Mouse (Mus musculus) hindbrain, embryonic 16.5 days (tissue): ENCODE data around the gene Rps23. TPM values are rescaled to one million over a fixed set of nuclear protein-coding genes. Genes with fewer than 3 reads are reported as not detected.
"Not testable (repeated sequence)": the region's sequence is repeated elsewhere in the genome, so short reads cannot be mapped to it uniquely, and the experiment has no call there.

ENCODE experiments used
- ATAC-seq: fragments of 200-750 bp; cut with Nextera tagmentation; 2 replicates; pipeline ENCODE4 v1.8.0; 2017; ENCODE audit warnings: moderate TSS enrichment, moderate library complexity
- H3K27ac ChIP-seq: fragments of 300-500 bp; sonication (generic); 2 replicates; pipeline ENCODE4 v1.5.1; 2014; ENCODE audit warnings: low read depth, mild to moderate bottlenecking, control low read depth, low read length, moderate library complexity
- H3K27me3 ChIP-seq: fragments of 300-500 bp; sonication (generic); replicated peaks from 2 replicates; pipeline ENCODE4 v1.6.1; 2014; ENCODE audit warnings: low read length; ENCODE audit not compliant: control insufficient read depth, insufficient read depth
- H3K36me3 ChIP-seq: fragments of 300-500 bp; sonication (generic); 2 replicates; pipeline ENCODE4 v1.6.1; 2014; ENCODE audit warnings: mild to moderate bottlenecking, low read length, moderate library complexity, mixed read lengths; ENCODE audit not compliant: control insufficient read depth, insufficient read depth
- H3K4me1 ChIP-seq: fragments of 300-500 bp; sonication (generic); 2 replicates; pipeline ENCODE4 v1.6.1; 2014; ENCODE audit warnings: low read depth, low read length; ENCODE audit not compliant: control insufficient read depth, insufficient read depth
- H3K4me2 ChIP-seq: fragments of 300-500 bp; sonication (generic); 2 replicates; pipeline ENCODE4 v1.6.1; 2014; ENCODE audit warnings: mild to moderate bottlenecking, low read length, control low read depth, moderate library complexity
- H3K4me3 ChIP-seq: fragments of 300-500 bp; sonication (generic); 2 replicates; pipeline ENCODE4 v1.5.1; 2014; ENCODE audit warnings: mild to moderate bottlenecking, low read length, control low read depth, moderate library complexity
- H3K9ac ChIP-seq: fragments of 300-500 bp; sonication (generic); 2 replicates; pipeline ENCODE4 v1.6.1; 2014; ENCODE audit warnings: low read depth, mild to moderate bottlenecking, control low read depth, low read length, moderate library complexity
- H3K9me3 ChIP-seq: fragments of 300-500 bp; sonication (generic); 2 replicates; pipeline ENCODE4 v1.6.1; 2014; ENCODE audit warnings: mild to moderate bottlenecking, low read length, moderate library complexity; ENCODE audit not compliant: control insufficient read depth
- WGBS: fragments of 180-500 bp; shearing (Covaris S2); extraction: QIAGEN DNeasy Blood & Tissue Kit; methylation state at CpG from one replicate; pipeline ENCODE4 v1.1.7; 2014; 5-methylcytosine and 5-hydroxymethylcytosine counted together
- polyA plus RNA-seq: library from polyadenylated mRNA; unstranded; fragments of >200 nt; fragmentation: Nextera tagmentation; extraction: Ambion mirVana; gene quantifications from 2 replicates; pipeline ENCODE4 v1.2.1, GENCODE M21; 2015

Rps23 gene
- polyA plus RNA-seq, 1 experiment from 2014 or later = 85.6 TPM

DNA sequence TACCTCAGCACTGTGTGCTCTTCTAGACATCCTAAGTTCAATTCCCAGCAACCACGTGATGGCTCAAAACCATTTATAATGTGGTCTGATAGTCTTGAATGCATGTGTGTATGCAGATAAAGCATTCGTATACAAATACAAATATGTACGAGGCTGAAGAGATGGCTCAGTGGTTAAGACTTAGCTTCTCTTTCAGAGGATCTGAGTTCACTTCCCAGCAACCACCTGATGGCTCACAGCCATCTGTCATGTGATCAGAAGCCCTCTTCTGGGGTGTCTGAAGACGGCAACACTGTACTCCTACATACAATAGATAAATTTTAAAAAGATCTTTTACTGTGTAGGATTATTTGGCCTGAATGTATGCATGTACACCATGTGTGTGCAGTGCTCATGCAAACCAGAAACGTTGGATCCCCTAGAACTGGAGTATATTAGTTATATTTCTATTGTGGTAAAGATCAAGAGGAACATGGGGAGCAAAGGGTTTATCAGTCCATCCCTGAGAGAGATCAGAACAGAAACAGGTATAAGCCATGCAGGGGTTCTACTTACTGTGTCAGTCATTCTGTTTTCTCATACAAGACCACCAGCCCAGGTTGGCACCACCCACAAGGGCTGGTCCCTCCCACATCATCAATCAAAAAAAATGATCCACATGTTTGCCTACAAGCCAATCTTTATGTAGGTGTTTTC lies 4.3 kb downstream of the Rps23 start:
- Histone ChIP-seq H3K27ac (no peak overlapping the region), H3K4me3 (no peak overlapping the region), H3K36me3 (peaks cover 22% of the 10 kb centered on the region), H3K27me3 (no peaks in the 10 kb centered on the region), H3K9me3 (no peaks in the 10 kb centered on the region), H3K4me2 (no peak overlapping the region), H3K4me1 (peaks cover 6% of the 10 kb centered on the region), H3K9ac (no peak overlapping the region)
- no peak for ATAC-seq
- WGBS = 81% methylated on average over 5 of the region's 5 CpGs

DNA sequence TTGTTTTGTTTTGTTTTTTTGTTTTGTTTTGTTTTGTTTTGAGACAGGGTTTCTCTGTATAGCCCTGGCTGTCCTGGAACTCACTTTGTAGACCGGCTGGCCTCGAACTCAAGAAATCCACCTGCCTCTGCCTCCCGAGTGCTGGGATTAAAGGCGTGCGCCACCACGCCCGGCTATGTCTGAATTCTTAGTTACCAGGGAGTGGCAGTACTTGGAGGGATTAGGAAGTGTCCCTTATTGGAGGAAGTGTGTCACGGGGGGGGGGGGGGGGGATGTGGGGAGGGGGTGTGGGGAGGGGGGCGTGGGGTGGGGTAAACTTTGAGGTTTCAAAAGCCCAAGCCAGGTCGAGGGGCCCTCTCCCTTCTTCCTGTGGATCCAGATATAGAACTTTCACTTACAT lies 5.5 kb downstream of the Rps23 start:
- not testable (repeated sequence) for H3K9ac ChIP-seq, ATAC-seq, H3K4me2 ChIP-seq, H3K27me3 ChIP-seq, H3K4me3 ChIP-seq, H3K9me3 ChIP-seq, H3K4me1 ChIP-seq, H3K27ac ChIP-seq
- whole genome bisulfite sequencing = 89% methylated on average over 9 of the region's 10 CpGs
- H3K36me3 ChIP-seq = peaks cover 22% of the 10 kb centered on the region

DNA sequence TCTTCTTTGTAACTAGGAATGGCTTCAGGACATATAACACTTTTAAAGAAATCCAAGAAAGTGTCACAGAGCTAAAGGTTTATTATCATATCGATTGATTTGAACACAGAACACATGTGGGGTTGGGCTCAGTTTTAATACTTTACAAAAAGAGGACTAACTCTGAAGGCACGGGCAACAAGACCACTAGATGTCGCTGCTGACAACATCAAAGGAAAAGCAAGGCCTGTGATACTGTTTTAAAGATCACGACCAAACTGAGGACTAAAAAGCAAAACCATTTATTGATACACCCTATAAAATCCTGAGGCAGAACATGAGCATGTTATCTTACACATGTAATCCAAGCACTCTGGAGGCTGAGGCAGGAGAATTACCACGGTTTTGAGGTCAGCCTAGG lies 7.1 kb downstream of the Rps23 start:
- Histone ChIP-seq H3K27me3 (no peaks in the 10 kb centered on the region), H3K9me3 (no peaks in the 10 kb centered on the region), H3K4me2 (no peak overlapping the region), H3K4me1 (no peaks in the 10 kb centered on the region), H3K4me3 (no peak overlapping the region), H3K27ac (no peak overlapping the region), H3K36me3 (peaks cover 21% of the 10 kb centered on the region), H3K9ac (no peak overlapping the region)
- peak; percentile 69 for ATAC-seq
- WGBS = 21% methylated on average over 5 of the region's 5 CpGs

DNA sequence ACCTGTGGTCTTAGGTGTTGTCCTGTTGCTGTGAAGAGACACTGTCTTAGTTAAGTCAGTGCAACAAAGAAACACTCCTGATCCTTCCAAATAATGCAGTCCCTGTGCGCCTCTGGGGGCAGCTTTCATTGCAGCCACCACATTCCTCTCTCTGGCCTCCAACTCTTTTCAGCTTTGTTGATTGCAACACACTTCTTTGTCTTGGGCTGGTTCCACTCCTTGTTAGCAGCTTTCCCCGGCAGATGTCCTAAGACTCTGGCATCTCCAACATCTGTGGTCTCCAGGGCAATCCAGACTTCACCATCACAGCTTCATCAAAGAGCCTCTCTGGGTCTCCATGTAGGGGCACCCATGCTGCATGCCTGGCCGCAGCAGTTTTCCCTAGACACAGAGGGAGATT lies 10.5 kb downstream of the Rps23 start:
- H3K4me1 ChIP-seq = no peaks in the 10 kb centered on the region

DNA sequence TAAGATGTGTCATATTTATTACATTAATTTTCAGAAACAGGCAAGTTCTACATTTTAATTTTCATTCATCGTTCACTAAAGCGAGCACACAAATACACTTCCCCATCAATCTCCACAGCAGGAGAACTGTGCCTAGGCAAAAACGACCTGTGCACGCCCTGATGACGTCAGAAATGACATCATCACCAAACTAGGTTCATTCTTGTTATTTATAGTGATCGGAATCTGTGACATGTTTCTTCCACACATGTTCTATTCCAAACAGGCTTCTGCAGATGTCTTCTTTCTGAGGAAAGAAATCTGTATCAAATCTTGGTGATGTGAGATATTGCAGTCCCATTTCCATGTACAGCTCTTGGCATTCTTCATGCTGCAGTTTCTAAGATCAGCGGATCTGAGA lies 13.1 kb downstream of the Rps23 start:
- no peaks in the 10 kb centered on the region for H3K4me1 ChIP-seq
- H3K4me3 ChIP-seq = no peak overlapping the region
- no peaks in the 10 kb centered on the region for H3K36me3 ChIP-seq
- H3K27me3 ChIP-seq = no peaks in the 10 kb centered on the region
- H3K9ac ChIP-seq = no peak overlapping the region
- H3K4me2 ChIP-seq = no peak overlapping the region
- ATAC-seq = no peak
- no peaks in the 10 kb centered on the region for H3K9me3 ChIP-seq
- no peak overlapping the region for H3K27ac ChIP-seq
- WGBS = 89% methylated on average over 7 of the region's 7 CpGs

More for the DNA sequence above, 10.5 kb downstream of the Rps23 start:
- WGBS = 61% methylated on average over 3 of the region's 3 CpGs
- Histone ChIP-seq H3K27me3 (no peaks in the 10 kb centered on the region), H3K9ac (no peak overlapping the region), H3K27ac (no peak overlapping the region), H3K36me3 (peaks cover 3% of the 10 kb centered on the region; the same call in 1 of the 2 replicates), H3K4me2 (no peak overlapping the region), H3K9me3 (no peaks in the 10 kb centered on the region), H3K4me3 (no peak overlapping the region)
- ATAC-seq = no peak

DNA sequence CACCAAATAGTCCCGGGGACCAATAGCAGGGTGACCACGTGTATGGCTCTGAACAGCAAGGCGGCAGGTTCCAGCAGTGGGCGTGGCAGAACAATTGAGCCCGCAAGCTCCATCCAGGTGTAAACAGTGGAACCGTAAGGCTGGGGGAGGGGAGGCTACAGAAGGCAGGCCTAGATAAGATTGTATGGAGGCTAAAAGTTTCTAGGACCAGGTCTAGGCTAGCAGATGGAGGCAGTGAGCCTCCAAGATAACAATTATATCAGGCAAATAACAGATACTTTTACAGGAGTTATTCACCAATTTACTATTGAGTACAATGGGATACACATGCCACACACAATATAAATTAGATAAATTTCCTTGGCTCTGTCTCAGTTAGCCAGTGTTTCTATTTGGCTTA lies 16.4 kb downstream of the Rps23 start:
- H3K9ac ChIP-seq = no peak overlapping the region
- no peaks in the 10 kb centered on the region for H3K9me3 ChIP-seq
- no peak overlapping the region for H3K4me2 ChIP-seq
- no peak overlapping the region for H3K27ac ChIP-seq
- H3K36me3 ChIP-seq = no peaks in the 10 kb centered on the region
- H3K27me3 ChIP-seq = no peaks in the 10 kb centered on the region
- H3K4me3 ChIP-seq = no peak overlapping the region
- 72% methylated on average over 6 of the region's 6 CpGs for WGBS
- no peak for ATAC-seq
- no peaks in the 10 kb centered on the region for H3K4me1 ChIP-seq

DNA sequence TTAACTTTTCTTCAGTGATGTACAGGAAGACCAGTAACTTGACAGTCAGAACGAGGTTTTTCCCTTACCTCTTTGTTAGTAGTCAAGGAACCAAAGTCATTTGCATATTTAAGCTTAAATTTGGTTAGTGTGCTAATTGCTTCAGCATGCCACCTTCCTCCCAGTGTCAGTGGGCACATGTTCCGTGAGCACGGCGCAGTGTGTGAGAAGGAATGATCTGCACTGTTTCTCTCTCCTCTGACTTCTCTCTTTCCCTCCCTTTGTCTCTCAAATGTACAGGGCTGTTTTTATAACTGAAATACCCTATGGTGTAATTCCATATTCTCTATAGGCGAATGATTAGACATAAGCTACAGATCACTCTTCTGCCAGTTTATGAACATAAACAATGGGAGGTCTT lies 16.8 kb downstream of the Rps23 start:
- no peaks in the 10 kb centered on the region for H3K4me1 ChIP-seq
- 85% methylated on average over 5 of the region's 5 CpGs for WGBS

DNA sequence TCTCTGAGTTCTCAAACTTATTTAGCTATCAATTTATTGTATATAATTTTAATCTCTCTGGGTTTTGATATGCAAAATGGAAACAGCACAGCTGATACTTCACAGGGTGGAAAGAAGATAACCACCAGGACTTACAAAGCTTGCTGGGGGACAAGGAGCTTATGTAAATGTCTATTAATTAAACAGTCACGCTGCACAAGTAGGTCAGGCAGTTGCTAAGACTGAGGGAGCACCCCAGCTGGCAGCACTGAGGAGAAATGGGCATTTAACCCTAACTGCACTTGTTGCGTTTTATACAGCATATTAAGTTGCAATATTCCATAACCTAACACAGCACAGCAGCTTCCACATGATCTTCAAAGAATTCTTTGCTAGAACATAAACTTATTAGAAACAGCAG lies 36.1 kb downstream of the Rps23 start:
- H3K27me3 ChIP-seq = no peaks in the 10 kb centered on the region
- no peak overlapping the region for H3K27ac ChIP-seq
- WGBS = 23% methylated on average over 2 of the region's 2 CpGs
- peak; percentile 78 for ATAC-seq
- H3K9me3 ChIP-seq = no peaks in the 10 kb centered on the region
- no peaks in the 10 kb centered on the region for H3K4me1 ChIP-seq
- no peaks in the 10 kb centered on the region for H3K36me3 ChIP-seq
- no peak overlapping the region for H3K9ac ChIP-seq
- no peak overlapping the region for H3K4me2 ChIP-seq
- no peak overlapping the region for H3K4me3 ChIP-seq

More for the DNA sequence above, 16.8 kb downstream of the Rps23 start:
- Histone ChIP-seq H3K36me3 (no peaks in the 10 kb centered on the region), H3K9me3 (no peaks in the 10 kb centered on the region), H3K9ac (no peak overlapping the region), H3K27ac (no peak overlapping the region), H3K27me3 (no peaks in the 10 kb centered on the region), H3K4me3 (no peak overlapping the region), H3K4me2 (no peak overlapping the region)
- no peak for ATAC-seq

DNA sequence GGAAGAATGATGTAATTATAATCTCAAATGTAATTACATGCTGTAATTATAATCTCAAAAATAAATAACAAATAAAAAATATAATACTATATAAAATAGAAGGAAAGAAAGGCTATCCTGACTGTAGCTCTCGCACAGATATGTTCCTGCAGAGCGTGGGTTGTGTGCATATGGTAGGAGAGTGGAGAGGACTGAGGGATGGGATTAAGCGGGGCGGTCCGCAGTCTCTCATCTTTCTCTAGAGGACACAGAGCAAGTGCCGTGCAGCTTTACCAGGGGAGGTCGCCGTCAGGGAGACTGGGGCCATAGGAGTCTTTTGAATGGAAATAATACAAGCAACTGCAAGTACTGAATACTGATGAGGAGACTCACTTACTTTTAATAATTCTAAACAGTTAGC lies 37.8 kb downstream of the Rps23 start:
- ATAC-seq = peak; percentile 46; the same call in 1 of the 2 replicates
- H3K27me3 ChIP-seq = no peaks in the 10 kb centered on the region
- H3K4me3 ChIP-seq = no peak overlapping the region
- H3K4me2 ChIP-seq = no peak overlapping the region
- H3K9ac ChIP-seq = no peak overlapping the region
- no peaks in the 10 kb centered on the region for H3K4me1 ChIP-seq
- WGBS = 54% methylated on average over 8 of the region's 8 CpGs
- no peak overlapping the region for H3K27ac ChIP-seq
- H3K36me3 ChIP-seq = no peaks in the 10 kb centered on the region
- H3K9me3 ChIP-seq = no peaks in the 10 kb centered on the region
